Mouse (Mus musculus): ENCODE results near the gene H2afv.
A peak's percentile ranks its signal among the peaks of the same experiment; 100 is the strongest.

The H2afv gene

GRCm38 (mm10) chr11:6444077-6444853, at the start of gene H2afv:
H2afv (minus strand) TSS chr11:6444443.
- DNase-seq (ENCODE audit: low read depth, low spot score): peak; percentile 99
- no peaks in the 10 kb centered on the region for H3K36me3 ChIP-seq (ENCODE audit: control insufficient read depth, insufficient read depth, low read length, poor library complexity, severe bottlenecking)
- no peaks in the 10 kb centered on the region for H3K27me3 ChIP-seq (ENCODE audit: control insufficient read depth, insufficient read depth, low read length, poor library complexity, severe bottlenecking)

GRCm38 (mm10) chr11:6489691-6490503, 45.7 kb upstream of the H2afv start:
- Histone ChIP-seq H3K36me3 (ENCODE audit: control insufficient read depth, insufficient read depth, low read length, poor library complexity, severe bottlenecking) (no peaks in the 10 kb centered on the region), H3K27me3 (ENCODE audit: control insufficient read depth, insufficient read depth, low read length, poor library complexity, severe bottlenecking) (no peaks in the 10 kb centered on the region; the same call in 1 of the 2 replicates)
- peak; percentile 85 for DNase-seq (ENCODE audit: low read depth, low spot score)

DNA sequence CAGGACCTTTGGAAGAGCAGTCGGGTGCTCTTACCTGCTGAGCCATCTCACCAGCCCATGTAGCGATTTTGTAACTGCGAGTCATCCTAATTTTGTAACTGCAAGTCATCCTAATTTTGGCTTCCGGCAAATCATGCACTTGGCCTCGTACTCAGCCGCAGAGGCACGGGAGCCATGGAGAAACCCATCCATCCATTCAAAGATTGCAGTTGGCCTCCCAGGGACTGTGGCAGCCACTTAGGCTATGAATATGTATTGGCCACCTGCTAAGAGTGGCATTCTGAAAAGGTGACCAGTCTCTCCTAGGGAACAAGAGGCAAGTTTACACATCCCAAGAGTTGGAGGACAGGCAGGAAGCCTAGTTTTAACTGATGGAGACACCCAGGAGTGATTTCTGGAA, 45.0 kb upstream of the H2afv start:
- no peak for DNase-seq (ENCODE audit: low read depth, low spot score)

GRCm38 (mm10) chr11:6488041-6488684, 43.9 kb upstream of the H2afv start:
- no peaks in the 10 kb centered on the region; the same call in 1 of the 2 replicates for H3K27me3 ChIP-seq (ENCODE audit: control insufficient read depth, insufficient read depth, low read length, poor library complexity, severe bottlenecking)
- DNase-seq (ENCODE audit: low read depth, low spot score): no peak
- H3K36me3 ChIP-seq (ENCODE audit: control insufficient read depth, insufficient read depth, low read length, poor library complexity, severe bottlenecking): no peaks in the 10 kb centered on the region

More for the DNA sequence above, 45.0 kb upstream of the H2afv start:
- H3K27me3 ChIP-seq (ENCODE audit: control insufficient read depth, insufficient read depth, low read length, poor library complexity, severe bottlenecking): no peaks in the 10 kb centered on the region; the same call in 1 of the 2 replicates
- H3K36me3 ChIP-seq (ENCODE audit: control insufficient read depth, insufficient read depth, low read length, poor library complexity, severe bottlenecking): no peaks in the 10 kb centered on the region

GRCm38 (mm10) chr11:6487496-6487895, 43.3 kb upstream of the H2afv start:
- H3K27me3 ChIP-seq (ENCODE audit: control insufficient read depth, insufficient read depth, low read length, poor library complexity, severe bottlenecking): no peaks in the 10 kb centered on the region; the same call in 1 of the 2 replicates
- no peaks in the 10 kb centered on the region for H3K36me3 ChIP-seq (ENCODE audit: control insufficient read depth, insufficient read depth, low read length, poor library complexity, severe bottlenecking)
- DNase-seq (ENCODE audit: low read depth, low spot score): no peak

DNA sequence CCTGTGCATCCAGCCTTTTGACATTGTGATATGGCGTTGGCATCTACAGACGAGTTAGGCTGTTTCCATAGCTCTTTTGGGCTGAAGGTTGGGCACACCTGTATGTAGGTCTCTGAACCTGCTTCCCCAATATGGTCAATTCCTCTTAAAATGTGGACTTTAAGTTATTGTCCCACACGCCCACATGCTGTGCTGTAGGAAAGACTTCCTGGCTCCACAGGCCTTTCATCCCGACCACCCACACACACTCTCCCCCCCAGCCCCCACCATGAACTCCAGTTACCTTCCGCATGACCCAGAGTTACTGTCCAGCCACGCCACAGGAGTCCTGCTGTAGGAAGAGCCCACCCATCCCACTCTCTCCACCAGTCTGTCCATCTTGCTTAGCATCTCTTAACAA, 42.7 kb upstream of the H2afv start:
- DNase-seq (ENCODE audit: low read depth, low spot score): no peak
- Histone ChIP-seq H3K27me3 (ENCODE audit: control insufficient read depth, insufficient read depth, low read length, poor library complexity, severe bottlenecking) (no peaks in the 10 kb centered on the region; the same call in 1 of the 2 replicates), H3K36me3 (ENCODE audit: control insufficient read depth, insufficient read depth, low read length, poor library complexity, severe bottlenecking) (no peaks in the 10 kb centered on the region)

- H3K27me3 ChIP-seq (ENCODE audit: control insufficient read depth, insufficient read depth, low read length, poor library complexity, severe bottlenecking): no peaks in the 10 kb centered on the region; the same call in 1 of the 2 replicates
These were observed 40.2 kb upstream of the H2afv start for GRCm38 (mm10) chr11:6484244-6484959.

DNA sequence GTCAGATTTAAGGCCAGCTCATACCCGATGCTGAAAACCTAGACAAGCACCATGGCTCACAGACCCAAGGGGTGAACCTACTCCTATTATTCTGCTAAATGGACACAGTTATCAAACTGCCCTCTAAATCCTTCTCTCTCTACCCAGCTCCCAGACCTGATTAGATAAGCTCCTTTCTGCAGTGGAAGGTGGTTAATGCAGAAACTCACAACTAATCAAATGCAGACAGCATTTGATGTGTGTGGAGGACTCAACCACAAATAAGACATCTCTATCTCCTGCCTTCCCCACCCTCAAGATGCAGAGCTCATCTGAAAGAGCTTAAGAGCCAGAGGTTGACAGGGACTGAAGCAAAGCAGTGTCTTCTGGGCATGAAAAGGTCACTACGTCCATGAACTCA, 38.9 kb upstream of the H2afv start:
- H3K27me3 ChIP-seq (ENCODE audit: control insufficient read depth, insufficient read depth, low read length, poor library complexity, severe bottlenecking): no peaks in the 10 kb centered on the region
- DNase-seq (ENCODE audit: low read depth, low spot score): no peak

More at GRCm38 (mm10) chr11:6484244-6484959, 40.2 kb upstream of the H2afv start:
- H3K36me3 ChIP-seq (ENCODE audit: control insufficient read depth, insufficient read depth, low read length, poor library complexity, severe bottlenecking): 0 out of 2 replicates have a peak, but pooled peaks cover 1% of the 10 kb centered on the region
- peak; percentile 32 for DNase-seq (ENCODE audit: low read depth, low spot score)

GRCm38 (mm10) chr11:6481669-6482185, 37.5 kb upstream of the H2afv start:
- DNase-seq (ENCODE audit: low read depth, low spot score): no peak
- Histone ChIP-seq H3K36me3 (ENCODE audit: control insufficient read depth, insufficient read depth, low read length, poor library complexity, severe bottlenecking) (0 out of 2 replicates have a peak, but pooled peaks cover 1% of the 10 kb centered on the region), H3K27me3 (ENCODE audit: control insufficient read depth, insufficient read depth, low read length, poor library complexity, severe bottlenecking) (no peaks in the 10 kb centered on the region)

More for the DNA sequence above, 38.9 kb upstream of the H2afv start:
- H3K36me3 ChIP-seq (ENCODE audit: control insufficient read depth, insufficient read depth, low read length, poor library complexity, severe bottlenecking): 0 out of 2 replicates have a peak, but pooled peaks cover 1% of the 10 kb centered on the region

GRCm38 (mm10) chr11:6480681-6481405, 36.6 kb upstream of the H2afv start:
- 0 out of 2 replicates have a peak, but pooled peaks cover 1% of the 10 kb centered on the region for H3K36me3 ChIP-seq (ENCODE audit: control insufficient read depth, insufficient read depth, low read length, poor library complexity, severe bottlenecking)
- DNase-seq (ENCODE audit: low read depth, low spot score): peak; percentile 31
- no peaks in the 10 kb centered on the region for H3K27me3 ChIP-seq (ENCODE audit: control insufficient read depth, insufficient read depth, low read length, poor library complexity, severe bottlenecking)

GRCm38 (mm10) chr11:6480191-6480590, 35.9 kb upstream of the H2afv start:
- DNase-seq (ENCODE audit: low read depth, low spot score): no peak
- H3K36me3 ChIP-seq (ENCODE audit: control insufficient read depth, insufficient read depth, low read length, poor library complexity, severe bottlenecking): 0 out of 2 replicates have a peak, but pooled peaks cover 1% of the 10 kb centered on the region
- no peaks in the 10 kb centered on the region for H3K27me3 ChIP-seq (ENCODE audit: control insufficient read depth, insufficient read depth, low read length, poor library complexity, severe bottlenecking)

DNA sequence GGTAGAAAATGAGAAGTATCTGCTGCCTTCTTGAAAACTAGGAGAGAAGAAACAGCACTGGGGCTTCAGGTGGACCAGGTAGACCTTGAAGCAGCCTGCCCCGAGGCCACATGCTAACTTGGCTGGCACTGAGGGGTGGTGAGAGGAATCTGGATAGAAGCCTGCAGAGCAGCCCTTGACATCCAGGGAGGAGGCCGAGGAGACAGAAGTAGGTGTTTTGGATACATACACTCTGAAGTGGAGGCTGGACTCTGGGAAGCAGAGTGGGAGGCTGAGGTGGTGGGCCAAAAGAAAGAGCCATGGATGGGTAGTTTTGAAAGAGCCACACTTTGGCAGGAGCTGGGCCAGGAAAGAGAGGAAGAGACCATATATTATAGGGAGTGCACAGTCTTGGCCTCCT, 35.0 kb upstream of the H2afv start:
- 0 out of 2 replicates have a peak, but pooled peaks cover 7% of the 10 kb centered on the region for H3K36me3 ChIP-seq (ENCODE audit: control insufficient read depth, insufficient read depth, low read length, poor library complexity, severe bottlenecking)
- H3K27me3 ChIP-seq (ENCODE audit: control insufficient read depth, insufficient read depth, low read length, poor library complexity, severe bottlenecking): no peaks in the 10 kb centered on the region
- no peak for DNase-seq (ENCODE audit: low read depth, low spot score)

- DNase-seq (ENCODE audit: low read depth, low spot score): no peak
- no peaks in the 10 kb centered on the region for H3K27me3 ChIP-seq (ENCODE audit: control insufficient read depth, insufficient read depth, low read length, poor library complexity, severe bottlenecking)
- 0 out of 2 replicates have a peak, but pooled peaks cover 10% of the 10 kb centered on the region for H3K36me3 ChIP-seq (ENCODE audit: control insufficient read depth, insufficient read depth, low read length, poor library complexity, severe bottlenecking)
These were observed 33.1 kb upstream of the H2afv start for GRCm38 (mm10) chr11:6477350-6477749.

All from splenic B cell, adult 2 months (primary cell).